Mouse (Mus musculus) bone marrow, adult 2 months (tissue): ENCODE measurements around the gene Prelid1. TPM values are rescaled to one million over a fixed set of nuclear protein-coding genes. Genes with fewer than 3 reads are reported as not detected.
A peak's percentile ranks its signal among the peaks of the same experiment; 100 is the strongest.

ENCODE experiments used
- H3K27ac ChIP-seq: fragments of 200-500 bp; 2 replicates; pipeline ENCODE4 v1.5.1; 2012; ENCODE audit warnings: low read depth, mild to moderate bottlenecking, control low read depth, inconsistent platforms, low read length; ENCODE audit not compliant: control insufficient read depth, poor library complexity, insufficient read depth
- H3K4me1 ChIP-seq: fragments of 200-500 bp; 2 replicates; pipeline ENCODE4 v1.6.1; 2011; ENCODE audit warnings: low read length; ENCODE audit not compliant: control insufficient read depth, insufficient read depth
- H3K4me3 ChIP-seq: fragments of 200-500 bp; replicated peaks from 2 replicates; pipeline ENCODE3; 2011; ENCODE audit warnings: mild to moderate bottlenecking, low read depth, low read length, control low read depth; ENCODE audit not compliant: control insufficient read depth
- CTCF ChIP-seq: fragments of 200-500 bp; IDR thresholded peaks from 2 replicates; pipeline ENCODE4 v1.5.1; 2011; ENCODE audit warnings: low read length, control low read depth; ENCODE audit not compliant: control insufficient read depth, insufficient read depth
- POLR2A ChIP-seq: fragments of 200-500 bp; IDR thresholded peaks from 2 replicates; pipeline ENCODE4 v1.6.1; 2011; ENCODE audit warnings: low read depth, mild to moderate bottlenecking, control low read depth, low read length, borderline replicate concordance; ENCODE audit not compliant: control insufficient read depth
- WGBS: fragments of 180-500 bp; shearing (Covaris S2); methylation state at CpG from one replicate; pipeline ENCODE4 v1.1.7; 2018; 5-methylcytosine and 5-hydroxymethylcytosine counted together
- polyA plus RNA-seq: library from polyadenylated mRNA; stranded (reverse); fragments of >200 nt; gene quantifications from 2 replicates; pipeline ENCODE4 v1.2.4, GENCODE M21; 2011; ENCODE audit warnings: low replicate concordance; ENCODE audit not compliant: missing spikeins, insufficient read depth, insufficient read length

Prelid1 gene
- polyA plus RNA-seq, 1 experiment, result 109 TPM

DNA sequence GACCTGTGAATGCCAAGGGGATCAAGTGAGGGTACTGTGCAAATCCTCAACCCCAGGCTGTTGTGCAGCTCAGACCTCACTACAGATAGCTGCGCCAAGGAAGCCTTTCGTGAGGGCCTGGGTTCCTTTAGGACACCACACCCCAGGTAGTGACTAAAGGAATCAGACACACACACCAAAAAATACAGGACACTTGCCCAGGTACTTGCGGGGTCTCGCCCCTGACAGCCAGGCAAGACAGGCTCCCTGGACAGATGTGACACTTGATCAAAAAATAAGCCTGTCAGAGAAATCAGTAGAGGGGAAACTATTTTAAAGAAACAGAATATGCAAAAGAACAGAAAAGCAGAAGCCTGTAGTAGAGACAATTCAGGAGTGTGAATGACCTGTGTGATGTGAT, 8.3 kb downstream of the Prelid1 start:
- no peak overlapping the region for H3K27ac ChIP-seq

DNA sequence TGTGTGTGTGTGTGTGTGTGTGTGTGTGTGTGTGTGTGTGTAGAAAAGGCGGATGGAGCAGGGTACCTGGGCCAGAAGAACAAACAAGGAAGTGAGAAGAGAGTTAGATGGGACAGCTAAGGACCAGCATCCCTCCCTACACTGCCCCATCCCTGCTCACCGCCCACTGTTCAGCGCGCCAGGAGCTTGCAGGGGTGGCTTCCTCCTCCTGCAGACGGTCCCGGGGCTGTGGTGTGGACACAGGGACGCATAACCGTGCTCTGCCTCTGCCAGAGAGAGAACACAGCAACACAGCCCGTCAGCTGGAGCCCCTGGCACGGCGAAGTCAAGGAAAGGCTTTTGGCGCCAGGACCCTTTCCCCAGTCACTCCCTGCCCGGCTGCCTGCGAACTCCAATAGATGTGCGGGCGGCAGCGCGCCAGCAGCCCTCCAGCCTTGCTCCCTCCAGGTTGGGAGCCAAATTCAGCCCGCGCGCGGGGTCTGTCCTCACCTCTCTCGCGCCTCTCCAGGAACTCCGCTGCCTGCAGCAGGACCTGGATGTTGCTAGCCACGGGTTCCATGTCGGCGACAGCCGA, 8.9 kb downstream of the Prelid1 start:
- under 1% methylated on average over 29 of the region's 29 CpGs for WGBS
- TF ChIP-seq POLR2A (peak; percentile 48; the same call in 1 of the 2 replicates), CTCF (no peak)

More for the DNA sequence above, 8.3 kb downstream of the Prelid1 start:
- H3K4me3 ChIP-seq, result peak overlapping the region; percentile 71
- WGBS, result 85% methylated on average over 4 of the region's 4 CpGs
- TF ChIP-seq POLR2A (no peak), CTCF (no peak)
- H3K4me1 ChIP-seq, result peaks cover 3% of the 10 kb centered on the region

DNA sequence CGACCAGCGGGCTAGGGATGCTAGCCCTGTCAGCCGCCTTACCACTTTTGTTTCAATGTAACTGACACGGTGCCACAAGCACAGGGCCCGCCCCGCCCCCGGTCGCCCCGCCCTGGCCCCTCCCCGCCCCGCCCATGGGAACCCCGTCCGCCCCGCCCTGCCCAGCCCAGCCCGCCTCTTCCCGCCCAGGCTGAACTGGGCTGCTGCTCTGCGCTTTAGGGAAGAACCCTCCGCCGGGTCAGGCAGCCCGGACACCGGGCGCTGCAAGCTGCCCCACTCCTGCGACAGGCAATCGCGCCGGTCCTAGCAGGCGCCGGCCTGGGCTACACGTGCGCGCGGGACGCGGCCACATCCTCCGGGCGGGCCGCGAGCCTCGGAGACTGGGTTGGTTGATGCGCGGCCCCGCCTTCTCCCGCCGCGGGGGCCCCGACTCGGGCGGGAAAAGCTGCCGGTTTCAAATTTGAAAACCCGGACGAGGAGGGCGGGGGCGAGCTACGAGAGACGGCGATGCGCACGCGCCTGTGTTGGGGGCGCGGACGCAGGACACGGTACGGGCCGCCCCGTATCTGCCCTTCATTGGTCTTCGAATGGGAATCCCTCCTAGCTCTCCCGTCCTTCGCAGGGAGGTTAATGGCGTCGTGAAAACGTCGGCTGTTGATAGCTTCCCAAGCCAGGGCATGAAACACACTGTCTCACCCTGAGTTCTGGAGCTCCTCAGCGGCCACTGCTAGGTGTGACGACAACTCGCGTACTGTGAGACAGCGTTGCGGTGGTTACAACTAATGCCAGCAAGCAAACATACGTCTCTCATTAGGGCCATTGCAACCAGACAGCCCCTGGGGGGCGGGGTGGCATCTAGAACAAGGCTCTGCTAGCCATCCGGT, 9.6 kb downstream of the Prelid1 start, which contains the start of gene Mxd3:
Gene Mxd3, minus strand, starts transcription at position 141 of the 884 bp plus-strand sequence.
- TF ChIP-seq POLR2A (peak; percentile 75; the same call in 1 of the 2 replicates), CTCF (no peak)
- WGBS, result 1% methylated on average over 79 of the region's 82 CpGs
- Histone ChIP-seq H3K4me3 (peak within 1 kb of the TSS; percentile 92), H3K4me1 (peaks cover 3% of the 10 kb centered on the region), H3K27ac (peak within 1 kb of the TSS; percentile 97)

More for the DNA sequence above, 8.9 kb downstream of the Prelid1 start:
- H3K27ac ChIP-seq, result peak overlapping the region; percentile 81
- peaks cover 3% of the 10 kb centered on the region for H3K4me1 ChIP-seq
- H3K4me3 ChIP-seq, result peak overlapping the region; percentile 71

DNA sequence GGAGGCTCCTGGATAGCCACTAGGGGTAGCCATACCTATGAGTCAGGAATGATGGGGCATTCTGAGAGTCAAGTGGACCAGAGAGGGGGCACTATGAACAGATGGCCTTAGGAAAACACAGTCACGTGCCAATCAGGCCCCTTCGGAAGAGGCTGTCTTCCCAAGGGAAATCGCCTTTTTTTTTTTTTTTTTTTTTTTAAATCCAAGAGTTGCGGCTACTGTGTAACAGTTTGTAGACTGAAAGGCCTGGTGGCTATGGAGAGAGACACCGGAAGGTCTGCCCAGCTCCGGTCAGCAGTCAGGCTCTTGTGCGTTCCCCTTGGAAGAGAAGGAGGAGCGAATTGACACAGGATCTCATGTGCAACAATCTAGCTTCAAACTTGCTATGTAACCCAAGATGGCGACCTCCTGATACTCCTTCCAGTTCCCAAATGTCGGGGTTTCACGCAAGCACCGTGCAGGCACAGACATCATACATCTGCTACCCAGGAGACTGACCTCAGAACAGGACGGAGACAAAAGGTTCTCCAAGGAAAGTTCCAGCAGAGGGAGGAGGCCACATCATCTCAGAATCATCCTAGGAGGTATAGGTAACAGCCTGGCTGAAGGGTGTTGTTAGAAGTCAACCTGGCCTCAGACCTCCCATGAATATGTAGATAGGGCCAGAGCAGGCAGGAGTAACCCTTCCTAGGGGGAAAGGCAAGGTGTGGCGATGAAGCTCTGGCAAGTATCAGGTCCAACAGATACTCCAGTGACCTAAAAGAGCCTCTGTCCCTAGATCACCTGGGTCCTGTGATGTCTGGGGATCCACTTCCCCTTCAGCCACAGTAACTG, 10.5 kb downstream of the Prelid1 start:
- no peak for TF ChIP-seq POLR2A
- peak; percentile 22; the same call in 1 of the 2 replicates for TF ChIP-seq CTCF
- WGBS, result 64% methylated on average over 14 of the region's 14 CpGs
- Histone ChIP-seq H3K4me1 (peaks cover 3% of the 10 kb centered on the region), H3K27ac (peak overlapping the region; percentile 97), H3K4me3 (peak overlapping the region; percentile 92)

DNA sequence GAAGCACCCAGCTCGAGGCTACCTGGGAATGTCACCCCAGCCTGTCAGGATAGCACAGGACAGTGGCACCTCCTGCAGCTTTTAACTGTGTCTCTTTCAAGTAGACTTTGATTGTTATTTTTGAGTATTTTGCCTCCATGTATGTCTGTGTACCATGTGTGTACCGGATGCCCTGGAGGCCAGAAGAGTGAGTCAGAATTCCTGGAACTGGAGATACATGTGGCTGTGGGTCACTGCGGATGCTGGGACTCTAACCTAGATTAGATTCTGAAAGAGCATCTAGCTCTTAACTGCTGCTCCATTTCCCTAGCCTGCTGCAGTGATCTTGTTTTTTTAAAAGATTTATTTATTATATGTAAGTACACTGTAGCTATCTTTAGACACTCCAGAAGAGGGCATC, 12.0 kb downstream of the Prelid1 start:
- H3K27ac ChIP-seq, result no peak overlapping the region
- WGBS, result 82% methylated on average over 3 of the region's 3 CpGs
- H3K4me3 ChIP-seq, result no peak overlapping the region
- TF ChIP-seq POLR2A, result no peak
- no peak for TF ChIP-seq CTCF
- peaks cover 3% of the 10 kb centered on the region for H3K4me1 ChIP-seq

DNA sequence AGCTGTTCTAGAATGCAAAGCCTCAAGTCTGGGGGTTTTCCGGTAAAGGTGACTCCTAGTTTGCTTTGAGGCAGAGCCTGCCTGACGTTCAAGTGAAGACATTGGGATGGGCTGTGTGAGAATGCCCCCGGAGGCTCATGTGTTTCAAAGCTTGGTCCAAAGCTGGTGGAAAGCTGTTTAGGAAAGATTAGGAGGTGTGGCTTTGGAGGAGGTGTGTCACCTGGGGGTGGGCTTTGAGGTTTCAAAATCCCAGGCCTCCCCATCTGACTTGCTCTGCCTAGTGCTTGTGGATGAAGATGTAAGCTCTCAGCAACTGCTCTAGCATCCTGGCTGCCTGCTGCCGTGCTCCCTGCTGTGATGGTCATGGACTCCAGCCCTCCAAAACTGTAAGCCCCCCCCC, 15.4 kb downstream of the Prelid1 start:
- no peak overlapping the region for H3K27ac ChIP-seq
- H3K4me3 ChIP-seq, result no peak overlapping the region
- no peaks in the 10 kb centered on the region; the same call in 1 of the 2 replicates for H3K4me1 ChIP-seq
- WGBS, result 85% methylated on average over 4 of the region's 4 CpGs
- TF ChIP-seq POLR2A (no peak), CTCF (no peak)

DNA sequence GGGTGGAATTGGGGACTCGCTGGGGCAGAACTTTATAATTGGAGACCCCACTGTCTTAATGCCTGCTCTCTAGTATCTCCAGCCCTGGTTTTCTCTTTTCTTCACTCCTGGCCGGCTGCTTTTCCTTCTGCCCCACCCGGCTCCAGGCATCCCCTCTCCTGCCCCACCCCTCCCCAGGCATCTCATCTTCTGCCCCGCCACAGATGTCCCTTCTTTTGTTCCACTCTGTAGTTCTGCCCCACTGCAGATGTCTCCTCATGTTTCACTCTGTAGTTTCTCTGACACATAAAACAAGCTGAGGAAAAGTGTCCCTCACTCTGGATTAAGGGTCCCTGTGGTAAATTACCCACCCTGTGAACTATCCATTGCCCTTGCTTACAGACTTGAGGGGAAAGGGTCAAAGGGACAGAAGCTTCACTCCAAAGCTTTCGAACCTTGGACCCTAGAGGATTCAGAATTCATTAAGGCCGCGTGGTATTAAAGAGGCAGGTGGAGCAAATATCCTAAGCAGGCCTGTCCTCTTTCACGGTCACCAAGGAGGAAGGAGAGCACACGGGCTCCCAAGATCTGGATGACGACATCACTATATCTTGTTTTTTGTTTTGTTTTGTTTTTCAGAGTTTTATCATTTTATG, 17.2 kb downstream of the Prelid1 start:
- H3K27ac ChIP-seq, result no peak overlapping the region
- 81% methylated on average over 10 of the region's 10 CpGs for WGBS
- TF ChIP-seq POLR2A (no peak), CTCF (no peak)
- H3K4me3 ChIP-seq, result no peak overlapping the region
- H3K4me1 ChIP-seq, result no peaks in the 10 kb centered on the region
